Mouse (Mus musculus) hindbrain, embryonic 10.5 days (tissue): ENCODE data around the gene Atg14. TPM values are rescaled to one million over a fixed set of nuclear protein-coding genes. Genes with fewer than 3 reads are reported as not detected.
"Not testable (repeated sequence)": the region's sequence is repeated elsewhere in the genome, so short reads cannot be mapped to it uniquely, and the experiment has no call there.

Experiments
- DNase-seq: peaks from one replicate; pipeline ENCODE4 v3.0.0-alpha.2; 2017; ENCODE audit warnings: low spot score
- H3K27ac ChIP-seq: fragments of 300-500 bp; sonication (generic); 2 replicates; pipeline ENCODE4 v1.5.1; 2016; ENCODE audit warnings: mild to moderate bottlenecking, moderate library complexity
- H3K27me3 ChIP-seq: fragments of 300-500 bp; sonication (generic); 2 replicates; pipeline ENCODE4 v1.6.1; 2016; ENCODE audit warnings: mild to moderate bottlenecking; ENCODE audit not compliant: poor library complexity, insufficient read depth, severe bottlenecking
- H3K36me3 ChIP-seq: fragments of 300-500 bp; sonication (generic); 2 replicates; pipeline ENCODE4 v1.6.1; 2016; ENCODE audit warnings: mild to moderate bottlenecking, moderate library complexity
- H3K4me1 ChIP-seq: fragments of 300-500 bp; sonication (generic); replicated peaks from 2 replicates; pipeline ENCODE4 v1.6.1; 2016; ENCODE audit warnings: mild to moderate bottlenecking
- H3K4me3 ChIP-seq: fragments of 300-500 bp; sonication (generic); 2 replicates; pipeline ENCODE4 v1.5.1; 2016; ENCODE audit warnings: mild to moderate bottlenecking, moderate library complexity
- H3K9me3 ChIP-seq: fragments of 300-500 bp; sonication (generic); 2 replicates; pipeline ENCODE4 v1.6.1; 2016; ENCODE audit warnings: mild to moderate bottlenecking, moderate library complexity
- WGBS: fragments of 180-500 bp; shearing (Covaris S2); methylation state at CpG from one replicate; pipeline ENCODE4 v1.1.7; 2016; 5-methylcytosine and 5-hydroxymethylcytosine counted together
- polyA plus RNA-seq: library from polyadenylated mRNA; unstranded; fragments of >200 nt; fragmentation: Nextera tagmentation; extraction: Ambion mirVana; gene quantifications from 2 replicates; pipeline ENCODE4 v1.2.1, GENCODE M21; 2016

The Atg14 gene
- 16.5 and 16.6 TPM in 2 replicates for polyA plus RNA-seq

DNA sequence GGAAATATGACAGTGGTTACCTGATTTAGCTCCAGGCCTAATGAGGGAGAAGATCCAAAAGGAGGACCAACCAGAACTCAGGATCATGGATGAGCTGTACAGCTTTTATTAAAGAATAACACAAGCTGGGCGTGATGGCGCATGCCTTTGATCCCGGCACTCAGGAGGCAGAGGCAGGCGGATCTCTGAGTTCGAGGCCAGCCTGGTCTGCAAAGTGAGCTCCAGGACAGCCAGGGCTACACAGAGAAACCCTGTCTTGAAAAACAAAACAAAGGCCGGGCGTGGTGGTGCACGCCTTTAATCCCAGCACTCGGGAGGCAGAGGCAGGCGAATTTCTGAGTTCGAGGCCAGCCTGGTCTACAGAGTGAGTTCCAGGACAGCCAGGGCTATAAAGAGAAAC lies at the start of gene Atg14:
Gene Atg14 (minus strand): TSS at position 101 of the 400 bp plus-strand sequence.
- not testable (repeated sequence) for DNase-seq, H3K27me3 ChIP-seq, H3K27ac ChIP-seq, H3K36me3 ChIP-seq, H3K4me3 ChIP-seq, H3K9me3 ChIP-seq
- H3K4me1 ChIP-seq, result peaks cover 11% of the 10 kb centered on the region
- WGBS, result 93% methylated on average over 11 of the region's 11 CpGs

DNA sequence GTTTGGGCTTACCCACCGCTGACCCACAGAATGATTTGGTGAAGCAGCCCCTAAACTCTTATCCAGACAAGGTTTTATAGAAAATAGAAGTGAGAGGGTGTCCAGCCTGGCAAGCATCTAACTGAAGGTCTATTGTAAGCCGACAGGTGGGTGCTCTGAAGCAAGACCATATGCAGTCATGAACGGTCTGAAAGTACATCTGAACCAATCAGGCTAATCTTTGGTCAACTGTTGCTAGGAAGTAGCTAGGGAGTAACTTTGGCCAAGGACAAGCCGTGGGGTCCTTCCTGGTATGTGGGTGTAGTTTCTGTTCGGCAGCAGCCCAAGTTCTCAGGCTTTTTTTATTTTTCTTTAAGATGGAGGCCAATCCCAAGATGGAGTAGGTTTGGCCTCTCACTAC lies 48.4 kb upstream of the Atg14 start:
- Histone ChIP-seq H3K9me3 (no peaks in the 10 kb centered on the region), H3K4me1 (no peaks in the 10 kb centered on the region), H3K36me3 (no peaks in the 10 kb centered on the region), H3K4me3 (no peak overlapping the region), H3K27ac (no peak overlapping the region), H3K27me3 (no peaks in the 10 kb centered on the region)
- no peak for DNase-seq
- 86% methylated on average over 5 of the region's 5 CpGs for WGBS

DNA sequence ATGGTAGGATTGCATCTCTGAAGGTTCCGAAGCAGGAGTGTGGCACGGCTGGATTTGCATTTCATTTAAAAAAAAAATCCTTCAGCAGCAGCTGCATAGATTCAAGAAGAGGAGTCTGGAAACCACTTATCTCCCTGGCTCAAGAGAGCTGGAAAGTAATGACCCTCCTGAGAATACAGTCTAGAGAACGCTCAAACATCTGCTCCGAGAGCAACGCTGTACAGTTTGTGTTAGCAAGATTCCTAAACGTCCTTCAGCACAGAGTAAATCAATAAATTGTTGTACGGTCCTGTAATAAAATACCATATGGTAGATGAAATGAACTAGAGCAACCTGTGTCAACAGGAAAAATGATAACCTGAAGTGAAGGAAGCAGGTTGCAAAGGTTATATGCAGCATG lies 42.8 kb upstream of the Atg14 start:
- no peak overlapping the region for H3K27ac ChIP-seq
- no peaks in the 10 kb centered on the region for H3K9me3 ChIP-seq
- 85% methylated on average over 7 of the region's 7 CpGs for WGBS
- no peak for DNase-seq
- no peaks in the 10 kb centered on the region for H3K36me3 ChIP-seq
- H3K4me3 ChIP-seq, result no peak overlapping the region
- H3K27me3 ChIP-seq, result no peaks in the 10 kb centered on the region
- H3K4me1 ChIP-seq, result no peaks in the 10 kb centered on the region

DNA sequence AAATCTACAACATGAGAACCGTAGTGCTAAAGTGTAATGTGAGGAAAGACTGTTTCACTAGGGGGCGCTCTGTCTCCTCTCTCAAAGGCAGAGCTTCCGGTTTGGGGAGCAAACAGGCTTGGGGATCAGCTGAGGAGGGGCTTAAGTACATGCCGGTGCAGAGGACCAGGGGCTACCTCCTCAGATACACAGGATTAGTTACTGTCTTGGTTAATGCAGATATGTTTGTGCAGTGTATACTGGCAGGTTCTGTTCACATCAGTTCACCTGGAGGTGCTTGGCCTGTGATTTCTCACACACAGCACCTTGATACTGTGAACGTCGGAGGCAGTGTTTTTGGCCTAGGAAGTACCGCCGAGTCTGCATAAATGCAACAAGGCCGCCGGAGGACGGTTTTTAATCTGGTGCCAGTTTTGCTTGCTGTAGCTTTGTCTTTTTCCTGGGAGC lies 27.5 kb upstream of the Atg14 start:
- Histone ChIP-seq H3K27ac (no peak overlapping the region), H3K36me3 (no peaks in the 10 kb centered on the region), H3K27me3 (no peaks in the 10 kb centered on the region), H3K9me3 (no peaks in the 10 kb centered on the region), H3K4me3 (peak overlapping the region; percentile 31), H3K4me1 (peaks cover 3% of the 10 kb centered on the region; the same call in 1 of the 2 replicates)
- DNase-seq, result peak; percentile 56
- WGBS, result 39% methylated on average over 11 of the region's 11 CpGs

DNA sequence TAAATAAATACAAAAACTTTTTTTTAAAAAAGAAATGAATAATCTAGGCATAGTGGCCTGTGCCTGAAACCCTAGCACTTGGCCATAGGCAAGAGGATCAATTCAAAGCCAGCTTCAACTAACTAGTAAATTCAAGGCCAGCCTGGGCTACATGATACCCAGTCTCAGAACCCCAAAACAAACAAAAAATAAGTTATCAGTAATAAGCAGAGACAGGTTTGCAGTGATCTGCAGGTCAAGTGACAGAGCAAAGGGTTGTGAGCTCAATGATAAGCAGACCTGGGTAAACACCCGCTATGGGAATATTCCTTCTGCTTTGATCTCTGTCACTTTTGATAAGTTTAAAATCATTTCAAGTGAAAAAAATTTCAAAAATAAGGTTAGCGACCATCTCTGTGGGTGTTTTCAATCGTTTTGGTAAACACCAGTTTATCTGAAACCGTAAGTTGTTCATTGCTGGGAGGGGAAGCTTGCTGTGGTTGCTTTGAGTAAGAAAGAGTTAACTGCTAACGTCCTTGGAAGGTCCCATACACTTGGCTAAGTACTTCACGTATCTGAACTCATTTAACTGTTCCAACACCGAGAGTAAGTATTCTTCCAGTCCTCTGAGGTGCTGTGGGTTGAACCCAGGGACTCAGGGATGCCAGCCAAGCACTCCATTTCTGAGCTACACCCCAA lies 24.1 kb upstream of the Atg14 start:
- DNase-seq, result no peak
- H3K27me3 ChIP-seq, result no peaks in the 10 kb centered on the region
- WGBS, result 67% methylated on average over 7 of the region's 7 CpGs
- H3K4me1 ChIP-seq, result peaks cover 3% of the 10 kb centered on the region; the same call in 1 of the 2 replicates
- no peak overlapping the region for H3K27ac ChIP-seq
- H3K4me3 ChIP-seq, result no peak overlapping the region
- H3K36me3 ChIP-seq, result no peaks in the 10 kb centered on the region
- H3K9me3 ChIP-seq, result no peaks in the 10 kb centered on the region

DNA sequence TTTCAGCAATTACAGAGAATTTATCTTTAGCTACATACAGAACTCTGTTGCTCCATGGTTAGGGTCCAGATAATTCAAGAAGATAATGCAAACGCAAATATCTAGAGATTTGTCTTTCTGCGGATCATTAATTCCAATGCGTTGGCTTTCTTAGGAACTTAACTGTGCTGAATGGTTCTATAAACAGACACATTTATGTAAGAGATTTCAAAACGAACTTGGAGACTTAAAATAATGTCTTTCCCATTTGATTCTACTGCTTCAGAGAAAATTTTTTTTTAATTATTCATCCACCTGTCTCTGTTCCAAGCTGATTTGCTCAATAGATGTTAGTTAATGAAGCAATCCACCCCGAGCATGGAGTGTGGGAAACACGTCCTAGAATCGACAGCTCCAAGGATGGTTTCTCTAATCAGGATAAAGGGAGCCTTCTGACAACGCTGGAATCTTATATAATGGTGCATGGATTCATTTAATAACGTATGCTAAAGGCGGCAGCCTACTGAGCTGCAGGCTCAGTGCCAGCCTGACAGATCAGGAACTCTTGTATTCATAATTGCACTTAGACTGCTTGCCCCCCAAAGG lies 20.0 kb upstream of the Atg14 start:
- Histone ChIP-seq H3K9me3 (no peaks in the 10 kb centered on the region), H3K4me3 (no peak overlapping the region), H3K36me3 (no peaks in the 10 kb centered on the region), H3K27ac (no peak overlapping the region), H3K4me1 (no peaks in the 10 kb centered on the region), H3K27me3 (no peaks in the 10 kb centered on the region)
- no peak for DNase-seq
- 81% methylated on average over 10 of the region's 10 CpGs for WGBS

DNA sequence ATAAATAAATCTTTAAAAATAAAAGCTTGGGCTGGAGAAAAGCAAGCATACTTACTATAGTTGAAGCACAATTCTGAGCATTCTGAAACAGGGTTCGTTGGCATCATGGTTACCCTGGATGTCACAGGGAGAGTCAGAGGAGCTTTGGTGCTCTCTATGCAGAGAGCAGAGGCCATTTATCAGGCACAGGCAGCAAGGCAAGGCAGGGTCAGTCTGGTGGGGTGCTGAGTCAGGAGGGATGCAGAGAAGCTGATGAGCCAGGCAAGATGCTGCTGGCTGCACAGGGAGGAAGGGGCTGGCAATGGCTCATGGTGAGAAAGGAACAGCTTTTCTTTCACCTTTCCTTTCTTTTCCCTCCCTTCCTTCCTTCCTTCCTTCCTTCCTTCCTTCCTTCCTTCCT lies 19.0 kb upstream of the Atg14 start:
- 83% methylated on average over 1 of the region's 1 CpGs for WGBS
- Histone ChIP-seq H3K9me3 (no peaks in the 10 kb centered on the region), H3K27me3 (no peaks in the 10 kb centered on the region), H3K36me3 (no peaks in the 10 kb centered on the region), H3K4me1 (no peaks in the 10 kb centered on the region), H3K4me3 (no peak overlapping the region), H3K27ac (no peak overlapping the region)
- DNase-seq, result no peak

DNA sequence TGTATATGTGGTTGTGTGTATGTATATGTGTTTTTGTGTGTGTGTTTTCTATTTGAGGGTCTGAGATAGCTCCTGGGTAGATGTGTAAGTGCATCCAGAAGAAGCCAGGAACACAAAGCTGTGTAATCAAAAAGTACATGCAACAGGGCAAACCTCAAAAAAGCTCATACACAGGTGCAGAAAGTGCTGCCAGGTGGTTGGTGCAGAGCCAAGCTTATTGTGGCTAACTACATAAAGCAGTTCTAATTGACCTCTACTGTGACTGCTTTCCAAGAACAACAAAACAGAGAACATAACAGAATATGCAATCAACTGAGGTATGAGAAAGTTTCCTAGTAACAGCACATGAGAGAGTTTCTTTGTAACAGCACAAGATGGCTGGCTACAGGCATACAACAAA lies 13.9 kb upstream of the Atg14 start:
- Histone ChIP-seq H3K4me3 (no peak overlapping the region), H3K9me3 (no peaks in the 10 kb centered on the region), H3K36me3 (no peaks in the 10 kb centered on the region), H3K27ac (no peak overlapping the region), H3K27me3 (no peaks in the 10 kb centered on the region), H3K4me1 (no peaks in the 10 kb centered on the region)
- no peak for DNase-seq

DNA sequence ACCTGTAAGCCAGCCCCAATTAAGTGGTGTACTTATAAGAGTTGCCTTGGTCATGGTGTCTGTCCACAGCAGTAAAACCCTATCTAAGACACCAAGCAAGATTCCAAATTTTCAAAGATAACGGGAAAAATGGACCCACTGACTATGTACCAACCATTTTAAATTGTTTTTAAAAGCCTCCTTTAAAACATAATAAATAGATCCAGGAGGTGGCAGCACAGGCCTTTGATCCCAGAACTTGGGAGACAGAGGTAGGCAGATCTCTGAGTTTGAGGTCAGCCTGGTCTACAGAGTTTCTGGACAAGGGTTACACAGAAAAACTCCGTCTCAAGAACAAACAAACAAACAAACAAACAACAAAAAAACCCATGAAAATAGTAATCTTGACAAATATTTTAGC lies 11.2 kb upstream of the Atg14 start:
- WGBS, result 69% methylated on average over 2 of the region's 2 CpGs
- H3K27me3 ChIP-seq, result no peaks in the 10 kb centered on the region
- no peak overlapping the region for H3K4me3 ChIP-seq
- no peak overlapping the region for H3K27ac ChIP-seq
- no peaks in the 10 kb centered on the region for H3K4me1 ChIP-seq
- no peaks in the 10 kb centered on the region for H3K9me3 ChIP-seq
- H3K36me3 ChIP-seq, result no peaks in the 10 kb centered on the region
- no peak for DNase-seq

DNA sequence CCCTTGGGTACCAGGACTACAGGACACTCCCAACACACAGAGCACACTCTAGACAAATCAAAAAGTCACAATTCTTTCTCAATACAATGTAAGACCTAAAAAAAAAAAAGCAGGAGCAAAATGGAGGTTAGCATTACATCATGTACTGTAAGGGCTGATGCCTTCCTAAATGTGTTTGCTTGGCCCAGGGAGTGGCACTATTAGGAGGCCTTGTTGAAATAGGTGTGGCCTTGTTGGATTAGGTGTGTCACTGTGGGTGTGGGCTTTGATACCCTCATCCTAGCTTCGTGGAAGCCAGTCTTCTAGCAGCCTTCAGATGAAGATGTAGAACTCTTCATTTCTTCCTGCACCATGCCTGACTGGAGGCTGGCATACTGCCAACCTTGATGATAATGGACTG lies 10.8 kb upstream of the Atg14 start:
- H3K27me3 ChIP-seq, result no peaks in the 10 kb centered on the region
- no peaks in the 10 kb centered on the region for H3K4me1 ChIP-seq
- no peak for DNase-seq
- H3K9me3 ChIP-seq, result no peaks in the 10 kb centered on the region
- H3K27ac ChIP-seq, result no peak overlapping the region
- H3K36me3 ChIP-seq, result no peaks in the 10 kb centered on the region
- WGBS, result 61% methylated on average over 1 of the region's 1 CpGs
- H3K4me3 ChIP-seq, result no peak overlapping the region

DNA sequence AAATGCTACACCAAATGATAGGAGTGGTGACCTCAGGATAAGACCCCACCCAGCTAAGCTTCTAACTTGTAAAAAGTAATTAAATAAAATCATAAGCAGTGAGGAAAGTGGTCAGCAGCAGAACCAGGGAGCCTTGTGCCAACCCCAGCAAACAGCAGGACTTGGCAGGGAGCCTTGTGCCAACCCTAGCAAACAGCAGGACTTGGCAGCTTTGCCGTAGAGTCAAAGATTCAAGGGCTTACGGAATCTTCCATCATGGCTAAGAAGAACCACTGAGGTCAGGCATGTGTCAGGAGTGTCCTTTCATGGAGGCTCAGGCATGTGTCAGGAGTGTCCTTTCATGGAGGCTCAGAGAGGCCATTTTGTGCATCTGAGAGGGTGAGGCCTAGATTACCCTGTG lies 7.6 kb upstream of the Atg14 start:
- H3K36me3 ChIP-seq, result no peaks in the 10 kb centered on the region
- no peak overlapping the region for H3K4me3 ChIP-seq
- H3K4me1 ChIP-seq, result no peaks in the 10 kb centered on the region
- H3K9me3 ChIP-seq, result no peaks in the 10 kb centered on the region
- 90% methylated on average over 2 of the region's 2 CpGs for WGBS
- no peak for DNase-seq
- H3K27me3 ChIP-seq, result no peaks in the 10 kb centered on the region
- no peak overlapping the region for H3K27ac ChIP-seq

DNA sequence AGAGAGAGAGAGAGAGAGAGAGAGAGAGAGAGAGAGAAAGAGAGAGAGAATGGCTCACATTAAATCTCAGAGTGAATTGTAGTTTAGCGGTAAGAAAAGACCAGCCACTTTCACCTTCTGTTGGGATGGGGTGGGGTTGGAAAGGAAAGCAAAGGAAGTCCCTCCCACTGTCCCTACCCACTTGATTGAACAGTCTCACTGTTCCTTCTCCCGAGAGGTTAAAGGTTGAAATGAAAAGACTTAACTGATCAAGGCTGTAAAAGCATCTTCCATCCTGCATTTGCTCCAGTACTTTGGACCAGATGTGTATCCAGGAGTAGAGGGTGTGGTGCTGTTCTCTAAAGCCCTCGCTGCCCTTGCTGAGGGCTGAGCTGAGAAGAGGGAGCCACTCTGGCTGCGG lies 6.2 kb upstream of the Atg14 start:
- Histone ChIP-seq H3K9me3 (no peaks in the 10 kb centered on the region), H3K4me1 (no peaks in the 10 kb centered on the region), H3K27me3 (no peaks in the 10 kb centered on the region), H3K36me3 (no peaks in the 10 kb centered on the region), H3K27ac (no peak overlapping the region), H3K4me3 (no peak overlapping the region)
- 71% methylated on average over 4 of the region's 4 CpGs for WGBS
- no peak for DNase-seq

DNA sequence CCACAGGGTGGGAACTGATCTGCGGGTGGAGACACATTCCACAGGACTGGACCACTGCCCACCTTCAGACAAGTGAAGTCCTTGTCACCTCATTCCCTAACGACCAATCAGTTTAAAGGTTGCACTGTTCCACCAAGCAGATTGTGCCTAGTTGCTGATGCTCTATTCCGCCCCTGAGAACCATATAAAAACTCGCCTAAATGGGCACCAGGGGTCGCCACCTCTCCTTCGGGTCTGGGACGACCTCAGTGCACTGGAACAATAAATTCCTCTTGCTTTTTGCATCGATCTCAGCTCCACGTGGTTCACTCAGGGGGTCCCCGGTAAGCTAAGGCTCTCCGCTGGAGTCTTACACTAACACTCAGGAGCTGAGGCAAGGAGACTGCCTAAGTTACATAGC lies 4.3 kb upstream of the Atg14 start:
- Histone ChIP-seq H3K36me3 (no peaks in the 10 kb centered on the region), H3K27ac (no peak overlapping the region), H3K9me3 (no peaks in the 10 kb centered on the region), H3K4me3 (no peak overlapping the region), H3K27me3 (no peaks in the 10 kb centered on the region), H3K4me1 (no peaks in the 10 kb centered on the region)
- 76% methylated on average over 11 of the region's 11 CpGs for WGBS
- DNase-seq, result no peak

DNA sequence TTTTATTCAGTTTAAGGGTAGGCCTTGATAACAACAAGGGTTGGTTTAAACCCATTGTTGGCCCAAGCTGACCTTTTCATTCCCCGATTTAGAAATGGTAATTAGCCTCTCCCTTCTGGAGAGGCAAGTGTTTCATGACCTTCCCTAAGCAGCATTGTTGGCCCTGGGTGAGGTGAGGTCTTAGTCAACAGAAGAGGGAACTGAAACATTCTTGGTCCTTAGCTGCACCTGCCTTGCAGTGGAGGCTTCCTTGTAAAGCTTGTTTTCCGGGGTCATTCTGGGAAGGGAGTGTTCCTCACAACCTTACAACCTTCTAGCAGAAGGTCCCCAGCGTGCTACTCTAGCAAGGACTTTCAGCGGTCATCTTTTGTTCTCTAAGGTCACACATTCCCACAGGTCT lies 2.3 kb upstream of the Atg14 start:
- 79% methylated on average over 4 of the region's 4 CpGs for WGBS
- Histone ChIP-seq H3K9me3 (no peaks in the 10 kb centered on the region), H3K27me3 (no peaks in the 10 kb centered on the region), H3K36me3 (no peaks in the 10 kb centered on the region), H3K4me3 (no peak overlapping the region), H3K4me1 (peaks cover 3% of the 10 kb centered on the region), H3K27ac (no peak overlapping the region)
- no peak for DNase-seq
